Mouse (Mus musculus) heart, adult 2 months (tissue): ENCODE measurements around the gene Ager.

Experiments used
- CTCF ChIP-seq: fragments of 200-600 bp; IDR thresholded peaks from 2 replicates; pipeline ENCODE4 v1.8.1; 2022; ENCODE audit warnings: antibody characterized with exemption, mild to moderate bottlenecking, moderate library complexity
- POLR2A ChIP-seq: fragments of 200-500 bp; IDR thresholded peaks from 2 replicates; pipeline ENCODE4 v1.6.1; 2011; ENCODE audit warnings: mild to moderate bottlenecking, low read depth, low read length, control low read depth; ENCODE audit not compliant: insufficient read depth

GRCm38 (mm10) chr17:34621006-34621405, 23.3 kb downstream of the Ager start:
- no peak for TF ChIP-seq POLR2A
- TF ChIP-seq CTCF = no peak
